Mouse (Mus musculus) ES-E14 (cell line): ENCODE measurements around the gene Trim9. TPM values are rescaled to one million over a fixed set of nuclear protein-coding genes. Genes with fewer than 3 reads are reported as not detected.

ENCODE experiments used
- DNase-seq: peaks from one replicate; pipeline ENCODE4 v3.0.0-alpha.2; 2013; ENCODE audit warnings: low read depth, low spot score
- H3K27ac ChIP-seq: 2 replicates; pipeline ENCODE4 v1.5.1; 2012; ENCODE audit warnings: low read depth, mild to moderate bottlenecking, low read length, moderate library complexity, mixed read lengths; ENCODE audit not compliant: poor library complexity, insufficient read depth, severe bottlenecking
- H3K36me3 ChIP-seq: 2 replicates; pipeline ENCODE4 v1.6.1; 2012; ENCODE audit warnings: mild to moderate bottlenecking, low read length, moderate library complexity, mixed read lengths; ENCODE audit not compliant: control insufficient read depth, poor library complexity, insufficient read depth, severe bottlenecking
- H3K4me1 ChIP-seq, 2 experiments: fragments of 150-350 bp in 1 of 2; sonication (generic) in 1 of 2; 2 replicates each; pipeline ENCODE4 v1.6.1; 2012; ENCODE audit warnings: low read length in 2 of 2, mild to moderate bottlenecking in 1 of 2, mixed read lengths in 1 of 2; ENCODE audit not compliant: control insufficient read depth in 2 of 2, insufficient read depth in 2 of 2, poor library complexity in 1 of 2
- H3K4me3 ChIP-seq, 2 experiments: fragments of 150-350 bp in 1 of 2; sonication (generic) in 1 of 2; 2 replicates each; pipeline ENCODE4 v1.5.1; 2012; ENCODE audit warnings: low read length in 2 of 2, low read depth in 1 of 2, mild to moderate bottlenecking in 1 of 2, mixed read lengths in 1 of 2; ENCODE audit not compliant: insufficient read depth in 1 of 2, poor library complexity in 1 of 2, severe bottlenecking in 1 of 2
- H3K9ac ChIP-seq: 2 replicates; pipeline ENCODE4 v1.6.1; 2012; ENCODE audit warnings: low read depth, mild to moderate bottlenecking, low read length, mixed read lengths; ENCODE audit not compliant: poor library complexity, insufficient read depth, severe bottlenecking
- H3K9me3 ChIP-seq: fragments of 150-350 bp; sonication (generic); 2 replicates; pipeline ENCODE4 v1.6.1; 2012; ENCODE audit warnings: low read depth, mild to moderate bottlenecking, low read length; ENCODE audit not compliant: control insufficient read depth, insufficient read depth
- CHD2 ChIP-seq: IDR thresholded peaks from 2 replicates; pipeline ENCODE4 v1.6.1; 2014; ENCODE audit warnings: mild to moderate bottlenecking, low read depth, low read length, inconsistent platforms
- HCFC1 ChIP-seq: IDR thresholded peaks from 2 replicates; pipeline ENCODE4 v1.6.1; 2012; ENCODE audit warnings: low read length, inconsistent platforms, borderline replicate concordance; ENCODE audit not compliant: insufficient read depth
- MAFK ChIP-seq: IDR thresholded peaks from 2 replicates; pipeline ENCODE4 v1.6.1; 2014; ENCODE audit warnings: mild to moderate bottlenecking, low read depth, low read length, inconsistent platforms; ENCODE audit not compliant: insufficient read depth
- ZC3H11A ChIP-seq: IDR thresholded peaks from 2 replicates; pipeline ENCODE4 v1.6.1; 2012; ENCODE audit warnings: low read depth, mild to moderate bottlenecking, inconsistent platforms, low read length, borderline replicate concordance
- ZNF384 ChIP-seq: IDR thresholded peaks from 2 replicates; pipeline ENCODE4 v1.6.1; 2012; ENCODE audit warnings: low read depth, low read length, inconsistent platforms
- in situ Hi-C, 2 experiments: fragments of 600-800 bp; cut with MboI; formaldehyde crosslinking; loops; one replicate each; pipeline ENCODE4 v1.15.1; 2025; ENCODE audit warnings: low sequenced_read_pairs in 2 of 2, inconsistent platforms in 1 of 2; ENCODE audit not compliant: unreplicated experiment in 2 of 2
- total RNA-seq: library from RNA; depleted of rRNA; stranded (reverse); fragments of 300-350 nt; gene quantifications from 2 replicates; pipeline ENCODE4 v1.2.3, GENCODE M21; 2012

Gene Trim9
- total RNA-seq, 1 experiment: 0.04 TPM

GRCm38 (mm10) chr12:70303525-70303924 lies 43.9 kb downstream of the Trim9 start:
- no peak overlapping the region for H3K4me3 ChIP-seq
- H3K9me3 ChIP-seq: no peaks in the 10 kb centered on the region
- no peaks in the 10 kb centered on the region for H3K36me3 ChIP-seq
- no peaks in the 10 kb centered on the region for H3K4me1 ChIP-seq
- no peak for DNase-seq
- no peak for TF ChIP-seq MAFK
- no peak for TF ChIP-seq ZNF384
- TF ChIP-seq ZC3H11A: no peak
- H3K27ac ChIP-seq: no peak overlapping the region
- no peak overlapping the region for H3K9ac ChIP-seq
- in situ Hi-C loops: no loop called here

GRCm38 (mm10) chr12:70302022-70302720 lies 45.2 kb downstream of the Trim9 start:
- no peak overlapping the region for H3K9ac ChIP-seq
- H3K4me1 ChIP-seq: no peaks in the 10 kb centered on the region
- H3K9me3 ChIP-seq: no peaks in the 10 kb centered on the region
- no peaks in the 10 kb centered on the region for H3K36me3 ChIP-seq
- TF ChIP-seq ZC3H11A: no peak
- in situ Hi-C loops: no loop called here
- no peak for DNase-seq
- H3K4me3 ChIP-seq: no peak overlapping the region
- no peak overlapping the region for H3K27ac ChIP-seq

GRCm38 (mm10) chr12:70293927-70294684 lies 53.3 kb downstream of the Trim9 start:
- DNase-seq: no peak
- H3K36me3 ChIP-seq: no peaks in the 10 kb centered on the region
- H3K9me3 ChIP-seq: no peaks in the 10 kb centered on the region
- in situ Hi-C loops: no loop called here
- no peak overlapping the region for H3K27ac ChIP-seq
- H3K4me3 ChIP-seq: no peak overlapping the region
- no peak overlapping the region for H3K9ac ChIP-seq
- TF ChIP-seq MAFK (no peak), ZNF384 (no peak), CHD2 (no peak), HCFC1 (no peak)
- H3K4me1 ChIP-seq: no peaks in the 10 kb centered on the region

- H3K9me3 ChIP-seq: no peaks in the 10 kb centered on the region
- in situ Hi-C loops: no loop called here
- DNase-seq: no peak
- H3K9ac ChIP-seq: no peak overlapping the region
- no peak overlapping the region for H3K27ac ChIP-seq
- TF ChIP-seq ZC3H11A (no peak), MAFK (no peak), CHD2 (no peak), HCFC1 (no peak), ZNF384 (no peak)
- no peaks in the 10 kb centered on the region for H3K36me3 ChIP-seq
- H3K4me1 ChIP-seq: no peaks in the 10 kb centered on the region
- no peak overlapping the region for H3K4me3 ChIP-seq
Measured at GRCm38 (mm10) chr12:70293165-70293926, 54.1 kb downstream of the Trim9 start.
